Mouse (Mus musculus) stomach, embryonic 14.5 days (tissue): Measurements from ENCODE around the gene Gm13762. TPM values are rescaled to one million over a fixed set of nuclear protein-coding genes. Genes with fewer than 3 reads are reported as not detected.
"Not testable (repeated sequence)": the region's sequence is repeated elsewhere in the genome, so short reads cannot be mapped to it uniquely, and the experiment has no call there.

Experiments
- ATAC-seq: fragments of 200-750 bp; cut with Nextera tagmentation; 2 replicates; pipeline ENCODE4 v1.8.0; 2017; ENCODE audit warnings: low read depth, moderate TSS enrichment; ENCODE audit not compliant: insufficient number of reproducible peaks, insufficient read depth, low FRiP score
- H3K27ac ChIP-seq: fragments of 300-500 bp; sonication (generic); 2 replicates; pipeline ENCODE4 v1.5.1; 2014; ENCODE audit warnings: mild to moderate bottlenecking, low read length, moderate library complexity, mixed read lengths
- H3K27me3 ChIP-seq: fragments of 300-500 bp; sonication (generic); 2 replicates; pipeline ENCODE4 v1.6.1; 2014; ENCODE audit warnings: low read length, control low read depth, mixed read lengths; ENCODE audit not compliant: control insufficient read depth, insufficient read depth
- H3K36me3 ChIP-seq: fragments of 300-500 bp; sonication (generic); 2 replicates; pipeline ENCODE4 v1.6.1; 2014; ENCODE audit warnings: mild to moderate bottlenecking, control low read depth, low read length, moderate library complexity, mixed read lengths; ENCODE audit not compliant: control insufficient read depth, insufficient read depth
- H3K4me1 ChIP-seq: fragments of 300-500 bp; sonication (generic); 2 replicates; pipeline ENCODE4 v1.6.1; 2014; ENCODE audit warnings: low read length, control low read depth, mixed read lengths; ENCODE audit not compliant: control insufficient read depth, insufficient read depth
- H3K4me2 ChIP-seq: fragments of 300-500 bp; sonication (generic); replicated peaks from 2 replicates; pipeline ENCODE4 v1.6.1; 2014; ENCODE audit warnings: low read depth, low read length, control low read depth
- H3K4me3 ChIP-seq: fragments of 300-500 bp; sonication (generic); 2 replicates; pipeline ENCODE4 v1.5.1; 2014; ENCODE audit warnings: low read depth, low read length, control low read depth
- H3K9ac ChIP-seq: fragments of 300-500 bp; sonication (generic); replicated peaks from 2 replicates; pipeline ENCODE4 v1.6.1; 2014; ENCODE audit warnings: low read depth, mild to moderate bottlenecking, control low read depth, low read length, moderate library complexity, mixed read lengths
- H3K9me3 ChIP-seq: fragments of 300-500 bp; sonication (generic); 2 replicates; pipeline ENCODE4 v1.6.1; 2016; ENCODE audit warnings: low read depth, low read length, control low read depth; ENCODE audit not compliant: control insufficient read depth
- WGBS: fragments of 180-500 bp; shearing (Covaris S2); extraction: QIAGEN DNeasy Blood & Tissue Kit; methylation state at CpG from one replicate; pipeline ENCODE4 v1.1.7; 2014; 5-methylcytosine and 5-hydroxymethylcytosine counted together
- polyA plus RNA-seq: library from polyadenylated mRNA; unstranded; fragments of >200 nt; fragmentation: Nextera tagmentation; extraction: Ambion mirVana; gene quantifications from 2 replicates; pipeline ENCODE4 v1.2.1, GENCODE M21; 2014

Gm13762 gene
- not detected in 2 replicates for polyA plus RNA-seq

GRCm38 (mm10) chr2:88980181-88980580 is at the start of gene Gm13762:
Gene Gm13762, minus strand, starts transcription at chr2:88980281.
- no peak within 1 kb of the TSS for H3K9ac ChIP-seq
- no peaks in the 10 kb centered on the region for H3K9me3 ChIP-seq
- no peak within 1 kb of the TSS for H3K27ac ChIP-seq
- WGBS = 84% methylated on average over 1 of the region's 1 CpGs
- H3K27me3 ChIP-seq = no peaks in the 10 kb centered on the region
- H3K4me3 ChIP-seq = no peak within 1 kb of the TSS
- H3K4me1 ChIP-seq = no peaks in the 10 kb centered on the region
- no peak within 1 kb of the TSS for H3K4me2 ChIP-seq
- no peak for ATAC-seq
- H3K36me3 ChIP-seq = no peaks in the 10 kb centered on the region

- WGBS = 70% methylated on average over 3 of the region's 3 CpGs
Measured at GRCm38 (mm10) chr2:89021436-89021835, 41.4 kb upstream of the Gm13762 start.

GRCm38 (mm10) chr2:89018240-89018639 is 38.2 kb upstream of the Gm13762 start, which contains the start of gene Olfr1216:
Gene Olfr1216, minus strand, starts transcription at chr2:89018340.
- no peak for ATAC-seq
- H3K4me1 ChIP-seq = no peaks in the 10 kb centered on the region
- no peak within 1 kb of the TSS for H3K9ac ChIP-seq
- H3K4me2 ChIP-seq = no peak within 1 kb of the TSS
- no peaks in the 10 kb centered on the region for H3K27me3 ChIP-seq
- no peak within 1 kb of the TSS for H3K27ac ChIP-seq
- H3K9me3 ChIP-seq = no peaks in the 10 kb centered on the region
- no peak within 1 kb of the TSS for H3K4me3 ChIP-seq
- H3K36me3 ChIP-seq = no peaks in the 10 kb centered on the region
- 74% methylated on average over 1 of the region's 1 CpGs for WGBS

More at GRCm38 (mm10) chr2:89021436-89021835, 41.4 kb upstream of the Gm13762 start:
- not testable (repeated sequence) for H3K27ac ChIP-seq, H3K27me3 ChIP-seq, ATAC-seq, H3K4me1 ChIP-seq, H3K9ac ChIP-seq, H3K4me2 ChIP-seq, H3K36me3 ChIP-seq, H3K9me3 ChIP-seq, H3K4me3 ChIP-seq

GRCm38 (mm10) chr2:89006873-89007272 is 26.8 kb upstream of the Gm13762 start, which contains the start of gene Olfr1215:
Gene Olfr1215, minus strand, starts transcription at chr2:89006973.
- no peaks in the 10 kb centered on the region for H3K4me1 ChIP-seq
- WGBS = 75% methylated on average over 2 of the region's 2 CpGs

GRCm38 (mm10) chr2:88992553-88992952 is 12.5 kb upstream of the Gm13762 start, which contains the start of gene Olfr1214:
Gene Olfr1214, minus strand, starts transcription at chr2:88992653.
- Histone ChIP-seq H3K4me1 (no peaks in the 10 kb centered on the region), H3K4me2 (no peak within 1 kb of the TSS), H3K27me3 (no peaks in the 10 kb centered on the region), H3K9me3 (no peaks in the 10 kb centered on the region), H3K4me3 (no peak within 1 kb of the TSS), H3K9ac (no peak within 1 kb of the TSS), H3K36me3 (no peaks in the 10 kb centered on the region), H3K27ac (no peak within 1 kb of the TSS)
- no peak for ATAC-seq
- WGBS = 63% methylated on average over 1 of the region's 1 CpGs

More at GRCm38 (mm10) chr2:89006873-89007272, 26.8 kb upstream of the Gm13762 start, which contains the start of gene Olfr1215:
- no peaks in the 10 kb centered on the region for H3K36me3 ChIP-seq
- ATAC-seq = no peak
- no peaks in the 10 kb centered on the region for H3K27me3 ChIP-seq
- H3K9ac ChIP-seq = no peak within 1 kb of the TSS
- H3K9me3 ChIP-seq = no peaks in the 10 kb centered on the region
- no peak within 1 kb of the TSS for H3K4me2 ChIP-seq
- H3K27ac ChIP-seq = no peak within 1 kb of the TSS
- H3K4me3 ChIP-seq = no peak within 1 kb of the TSS

GRCm38 (mm10) chr2:88953669-88954068 is 26.4 kb downstream of the Gm13762 start, which contains the start of gene Olfr1212:
Gene Olfr1212, plus strand, starts transcription at chr2:88953969.
- no peaks in the 10 kb centered on the region for H3K9me3 ChIP-seq
- ATAC-seq = no peak

GRCm38 (mm10) chr2:88938011-88938410 is 42.1 kb downstream of the Gm13762 start, which contains the start of gene Olfr1211:
Gene Olfr1211, minus strand, starts transcription at chr2:88938111.
- ATAC-seq = no peak
- no peak within 1 kb of the TSS for H3K4me2 ChIP-seq
- no peaks in the 10 kb centered on the region for H3K9me3 ChIP-seq
- no peak within 1 kb of the TSS for H3K9ac ChIP-seq
- H3K27me3 ChIP-seq = no peaks in the 10 kb centered on the region
- H3K36me3 ChIP-seq = no peaks in the 10 kb centered on the region
- no peak within 1 kb of the TSS for H3K27ac ChIP-seq
- no peaks in the 10 kb centered on the region for H3K4me1 ChIP-seq
- 80% methylated on average over 1 of the region's 1 CpGs for WGBS
- no peak within 1 kb of the TSS for H3K4me3 ChIP-seq

More at GRCm38 (mm10) chr2:88953669-88954068, 26.4 kb downstream of the Gm13762 start, which contains the start of gene Olfr1212:
- no peaks in the 10 kb centered on the region for H3K36me3 ChIP-seq
- H3K9ac ChIP-seq = no peak within 1 kb of the TSS
- H3K4me2 ChIP-seq = no peak within 1 kb of the TSS
- no peak within 1 kb of the TSS for H3K4me3 ChIP-seq
- H3K27ac ChIP-seq = no peak within 1 kb of the TSS
- no peaks in the 10 kb centered on the region for H3K27me3 ChIP-seq
- H3K4me1 ChIP-seq = no peaks in the 10 kb centered on the region
